Mouse (Mus musculus): ENCODE measurements at regions not wholly inside any gene's neighbourhood (a gene's known extent, or its start where the extent isn't known, plus 50 kb on each side); places are given as distances from the start of the nearest gene placed in this dataset.

GRCm38 (mm10) chr5:103367201-103367671, 57.8 kb upstream of the Ptpn13 start:
- TF ChIP-seq CTCF (IDR thresholded peaks at IDR 0.05; ENCODE audit: extremely low read depth, insufficient read length, insufficient replicate concordance, low read depth, low read length) (no peak), POLR2A (IDR thresholded peaks at IDR 0.05; ENCODE audit: low read depth, low read length) (no peak)

All from small intestine, adult 2 months (tissue).